Mouse (Mus musculus) intestine, postnatal 0 days (tissue): Measurements from ENCODE around the gene Duox2. TPM values are rescaled to one million over a fixed set of nuclear protein-coding genes. Genes with fewer than 3 reads are reported as not detected.
"Not testable (repeated sequence)": the region's sequence is repeated elsewhere in the genome, so short reads cannot be mapped to it uniquely, and the experiment has no call there.

ENCODE experiments used
- ATAC-seq: fragments of 200-750 bp; cut with Nextera tagmentation; 2 replicates; pipeline ENCODE4 v1.8.0; 2017; ENCODE audit warnings: mild to moderate bottlenecking, moderate TSS enrichment, moderate library complexity
- H3K27ac ChIP-seq: fragments of 300-500 bp; sonication (generic); 2 replicates; pipeline ENCODE4 v1.5.1; 2014; ENCODE audit warnings: mild to moderate bottlenecking, low read depth, low read length, moderate library complexity
- H3K27me3 ChIP-seq: fragments of 300-500 bp; sonication (generic); replicated peaks from 2 replicates; pipeline ENCODE4 v1.6.1; 2014; ENCODE audit warnings: low read length, mixed read lengths; ENCODE audit not compliant: control insufficient read depth, insufficient read depth
- H3K36me3 ChIP-seq: fragments of 300-500 bp; sonication (generic); 2 replicates; pipeline ENCODE4 v1.6.1; 2014; ENCODE audit warnings: mild to moderate bottlenecking, moderate library complexity; ENCODE audit not compliant: control insufficient read depth, insufficient read depth
- H3K4me1 ChIP-seq: fragments of 300-500 bp; sonication (generic); replicated peaks from 2 replicates; pipeline ENCODE4 v1.6.1; 2014; ENCODE audit warnings: antibody characterized with exemption, low read length, mixed read lengths; ENCODE audit not compliant: control insufficient read depth, insufficient read depth
- H3K4me2 ChIP-seq: fragments of 300-500 bp; sonication (generic); replicated peaks from 2 replicates; pipeline ENCODE4 v1.6.1; 2014; ENCODE audit warnings: low read depth, mild to moderate bottlenecking, moderate library complexity
- H3K4me3 ChIP-seq: fragments of 300-500 bp; sonication (generic); 2 replicates; pipeline ENCODE4 v1.5.1; 2014; ENCODE audit warnings: low read depth, low read length
- H3K9ac ChIP-seq: fragments of 300-500 bp; sonication (generic); 2 replicates; pipeline ENCODE4 v1.6.1; 2014; ENCODE audit warnings: mild to moderate bottlenecking, low read depth, low read length
- H3K9me3 ChIP-seq: fragments of 300-500 bp; sonication (generic); 2 replicates; pipeline ENCODE4 v1.6.1; 2016; ENCODE audit warnings: mixed run types; ENCODE audit not compliant: control insufficient read depth
- CTCF ChIP-seq: sonication (generic); IDR thresholded peaks from 2 replicates; pipeline ENCODE4 v1.5.1; 2016; ENCODE audit warnings: low read depth, mild to moderate bottlenecking, control low read depth, antibody characterized with exemption, moderate library complexity
- WGBS: fragments of 180-500 bp; shearing (Covaris S2); extraction: QIAGEN DNeasy Blood & Tissue Kit; methylation state at CpG from one replicate; pipeline ENCODE4 v1.1.7; 2014; 5-methylcytosine and 5-hydroxymethylcytosine counted together
- polyA plus RNA-seq: library from polyadenylated mRNA; unstranded; fragments of >200 nt; fragmentation: Nextera tagmentation; extraction: Ambion mirVana; gene quantifications from 2 replicates; pipeline ENCODE4 v1.2.1, GENCODE M21; 2015

The Duox2 gene
- polyA plus RNA-seq, 1 experiment from 2014 or later: 0.17 TPM

DNA sequence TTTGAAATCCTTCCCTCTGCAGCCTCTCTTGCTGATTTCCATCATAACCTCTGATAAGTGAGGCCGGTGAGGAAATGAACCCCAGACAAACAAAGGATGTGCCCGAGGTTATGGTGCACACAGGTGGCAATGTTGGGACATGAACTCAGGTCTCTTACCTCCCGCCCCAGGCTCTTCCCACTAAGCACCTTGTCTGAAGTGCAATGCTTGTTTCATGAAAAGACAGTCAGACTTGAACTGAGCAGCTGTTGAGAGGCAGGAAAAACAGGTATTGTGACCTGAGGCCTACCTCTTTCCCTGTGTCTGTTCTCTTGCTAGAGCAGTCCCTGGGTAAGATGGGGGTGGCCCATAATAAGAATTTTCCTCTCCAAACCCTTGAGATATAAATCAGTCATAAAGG, 34.0 kb upstream of the Duox2 start:
- H3K4me2 ChIP-seq: no peak overlapping the region
- no peaks in the 10 kb centered on the region for H3K27me3 ChIP-seq
- H3K9me3 ChIP-seq: no peaks in the 10 kb centered on the region
- no peaks in the 10 kb centered on the region for H3K36me3 ChIP-seq
- no peak overlapping the region for H3K9ac ChIP-seq
- H3K4me1 ChIP-seq: no peaks in the 10 kb centered on the region
- no peak overlapping the region for H3K27ac ChIP-seq
- no peak for TF ChIP-seq CTCF
- ATAC-seq: no peak
- H3K4me3 ChIP-seq: no peak overlapping the region
- WGBS: 66% methylated on average over 3 of the region's 3 CpGs

DNA sequence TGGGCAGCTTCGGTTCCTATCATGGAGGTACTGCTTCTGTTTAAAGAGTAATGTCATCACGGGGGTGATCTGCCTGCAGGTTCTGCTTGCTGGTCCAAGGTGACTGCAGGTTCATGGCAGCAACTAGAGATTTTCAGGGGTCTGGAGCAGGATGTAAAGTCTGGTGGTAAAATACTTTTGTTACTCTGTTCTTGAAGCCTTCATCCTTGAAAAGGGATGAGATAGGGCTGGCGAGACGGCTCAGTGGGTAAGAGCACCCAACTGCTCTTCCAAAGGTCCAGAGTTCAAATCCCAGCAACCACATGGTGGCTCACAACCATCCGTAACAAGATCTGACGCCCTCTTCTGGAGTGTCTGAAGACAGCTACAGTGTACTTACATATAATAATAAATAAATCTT, 32.1 kb upstream of the Duox2 start:
- not testable (repeated sequence) for H3K4me1 ChIP-seq, H3K4me2 ChIP-seq, H3K9me3 ChIP-seq, H3K27me3 ChIP-seq, H3K36me3 ChIP-seq, H3K4me3 ChIP-seq, H3K9ac ChIP-seq, H3K27ac ChIP-seq, ATAC-seq
- WGBS: 92% methylated on average over 4 of the region's 6 CpGs

DNA sequence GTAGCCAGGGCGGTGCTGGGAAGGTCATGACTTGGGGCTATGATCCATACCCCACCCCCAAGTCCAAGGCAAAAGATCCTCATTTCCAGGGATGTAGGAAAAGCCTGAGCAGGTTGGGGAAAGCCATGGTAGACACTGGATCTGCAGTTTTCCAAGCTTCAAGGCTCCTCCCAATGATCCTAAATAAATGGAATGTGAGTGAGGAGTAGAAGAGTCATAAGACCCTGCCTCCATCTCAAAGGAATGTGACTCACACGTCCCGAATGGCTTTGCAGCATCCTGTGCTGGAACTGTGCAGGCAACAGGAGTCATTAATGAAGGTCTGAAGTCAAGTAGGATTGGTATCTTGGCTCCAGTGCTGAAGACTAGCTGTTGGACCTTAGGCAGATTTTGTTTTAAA, 29.7 kb upstream of the Duox2 start:
- no peaks in the 10 kb centered on the region for H3K9me3 ChIP-seq
- no peak for TF ChIP-seq CTCF
- no peak for ATAC-seq
- H3K36me3 ChIP-seq: no peaks in the 10 kb centered on the region
- H3K27me3 ChIP-seq: no peaks in the 10 kb centered on the region
- H3K4me3 ChIP-seq: no peak overlapping the region
- H3K4me1 ChIP-seq: no peaks in the 10 kb centered on the region
- no peak overlapping the region for H3K9ac ChIP-seq
- no peak overlapping the region for H3K27ac ChIP-seq
- WGBS: 57% methylated on average over 3 of the region's 3 CpGs
- no peak overlapping the region for H3K4me2 ChIP-seq

DNA sequence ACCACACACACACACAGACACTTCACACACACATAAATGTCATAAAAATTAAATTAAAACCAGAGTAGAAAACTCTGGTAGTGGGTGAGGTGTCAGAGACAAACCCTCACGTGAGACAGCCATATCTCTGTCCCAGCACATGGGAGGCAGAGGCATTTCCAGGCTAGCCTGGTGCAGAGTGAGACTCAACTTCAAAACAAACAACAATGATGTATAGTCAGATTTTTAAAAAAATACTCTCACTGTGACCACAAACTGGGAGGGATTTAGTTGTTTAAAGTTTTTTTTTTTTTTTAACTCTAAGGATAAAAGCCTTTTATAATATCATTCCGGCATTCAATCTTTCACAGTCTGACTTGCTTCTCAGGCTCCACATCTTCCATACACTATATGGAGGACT, 27.1 kb upstream of the Duox2 start:
- Histone ChIP-seq H3K4me2 (no peak overlapping the region), H3K27me3 (no peaks in the 10 kb centered on the region), H3K4me3 (no peak overlapping the region), H3K27ac (no peak overlapping the region), H3K9ac (no peak overlapping the region), H3K4me1 (no peaks in the 10 kb centered on the region), H3K36me3 (no peaks in the 10 kb centered on the region), H3K9me3 (no peaks in the 10 kb centered on the region)
- 78% methylated on average over 2 of the region's 2 CpGs for WGBS
- ATAC-seq: no peak
- no peak for TF ChIP-seq CTCF

DNA sequence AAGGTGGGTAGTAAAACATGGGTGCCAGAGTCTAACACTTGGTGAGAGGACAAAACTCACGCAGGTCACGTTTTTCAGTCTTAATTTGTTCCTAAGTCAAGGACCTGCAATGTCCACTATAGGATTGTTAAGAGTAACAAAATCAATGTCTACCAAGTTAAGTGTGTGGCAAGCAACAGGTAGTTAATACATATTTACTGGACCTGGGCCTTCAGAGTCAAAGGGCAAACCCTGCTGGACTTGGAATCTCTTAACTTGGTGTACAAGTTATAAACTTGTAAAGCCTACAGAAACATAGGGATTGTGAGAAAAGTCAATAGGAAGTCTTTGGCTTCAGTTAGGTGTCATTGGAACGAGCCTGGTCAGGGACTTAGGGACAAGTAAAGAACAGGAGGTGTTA, 26.3 kb upstream of the Duox2 start:
- no peak for TF ChIP-seq CTCF
- ATAC-seq: no peak
- no peaks in the 10 kb centered on the region for H3K4me1 ChIP-seq
- no peak overlapping the region for H3K27ac ChIP-seq
- H3K27me3 ChIP-seq: no peaks in the 10 kb centered on the region
- no peak overlapping the region for H3K4me3 ChIP-seq
- H3K36me3 ChIP-seq: no peaks in the 10 kb centered on the region
- WGBS: 69% methylated on average over 3 of the region's 3 CpGs
- no peaks in the 10 kb centered on the region for H3K9me3 ChIP-seq
- no peak overlapping the region for H3K4me2 ChIP-seq
- H3K9ac ChIP-seq: no peak overlapping the region

DNA sequence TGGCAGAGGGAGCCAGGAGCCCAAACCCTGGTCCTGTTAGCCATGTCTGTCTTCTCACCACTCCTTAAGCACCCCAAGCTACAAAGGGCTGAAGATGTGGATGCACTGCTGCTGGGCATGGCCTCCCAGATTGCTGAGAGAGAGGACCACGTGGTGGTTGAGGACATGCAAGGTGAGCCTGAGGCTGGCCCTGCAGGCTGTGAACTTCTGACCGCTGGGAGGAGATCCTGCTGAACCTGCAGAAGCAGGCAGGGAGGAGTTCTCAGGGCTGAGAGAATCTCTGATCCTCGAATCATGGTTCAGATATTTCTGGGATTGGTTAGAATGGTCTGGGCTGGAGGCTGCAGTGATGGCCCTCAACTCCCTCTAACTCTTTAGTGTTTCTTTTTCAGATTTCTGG, 25.7 kb upstream of the Duox2 start:
- TF ChIP-seq CTCF: no peak
- no peaks in the 10 kb centered on the region for H3K4me1 ChIP-seq
- H3K9ac ChIP-seq: no peak overlapping the region
- no peak overlapping the region; the same call in 1 of the 2 replicates for H3K27ac ChIP-seq
- 0 out of 2 replicates have a peak, but pooled peaks have one; percentile 43 for ATAC-seq
- no peaks in the 10 kb centered on the region for H3K9me3 ChIP-seq
- no peaks in the 10 kb centered on the region for H3K27me3 ChIP-seq
- 44% methylated on average over 3 of the region's 3 CpGs for WGBS
- H3K36me3 ChIP-seq: no peaks in the 10 kb centered on the region
- H3K4me2 ChIP-seq: no peak overlapping the region
- H3K4me3 ChIP-seq: no peak overlapping the region

DNA sequence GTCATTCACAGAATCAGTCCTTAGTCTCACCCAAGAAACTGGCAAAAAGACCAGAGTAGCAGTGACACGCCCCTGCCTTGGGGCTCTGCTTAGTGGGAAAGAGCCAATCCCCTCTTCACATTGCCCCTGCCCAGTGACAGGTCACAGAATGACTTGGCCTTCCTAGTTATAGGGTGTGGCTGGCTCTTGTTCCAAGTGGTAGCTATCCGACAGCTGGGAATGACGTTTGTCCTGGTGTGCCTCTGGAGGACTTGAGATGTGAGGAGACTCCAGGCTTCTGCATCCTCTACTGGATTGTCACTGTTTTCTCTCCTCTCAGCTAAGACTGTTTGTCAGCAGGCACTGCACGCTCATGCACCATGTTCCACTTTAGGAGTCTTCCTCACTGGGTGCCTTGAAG, 19.1 kb upstream of the Duox2 start:
- no peak for TF ChIP-seq CTCF
- H3K27me3 ChIP-seq: peaks cover 31% of the 10 kb centered on the region
- no peak for ATAC-seq
- H3K4me2 ChIP-seq: no peak overlapping the region
- no peaks in the 10 kb centered on the region; the same call in 1 of the 2 replicates for H3K4me1 ChIP-seq
- H3K9ac ChIP-seq: no peak overlapping the region
- H3K9me3 ChIP-seq: no peaks in the 10 kb centered on the region
- no peak overlapping the region for H3K4me3 ChIP-seq
- no peak overlapping the region for H3K27ac ChIP-seq
- no peaks in the 10 kb centered on the region for H3K36me3 ChIP-seq
- WGBS: 51% methylated on average over 4 of the region's 4 CpGs
